In genomic region chr4:62582365-62583264, GRCm38 (mm10) we compare ENCODE assay signal across 8 mouse cellular contexts. TPM values are rescaled to one million over a fixed set of nuclear protein-coding genes. Genes with fewer than 3 reads are reported as not detected.
DNase-seq lines count a peak whose midpoint lies in the region; ATAC-seq and TF ChIP-seq lines count a peak whose summit lies in the region.

No protein-coding gene starts in this region.

- H3K27ac ChIP-seq in heart, embryonic 14.5 days (replicated peaks in 1 of 2; ENCODE audit: control insufficient read depth in 1 of 2, insufficient read depth in 1 of 2, low read depth in 2 of 2, low read length in 2 of 2): no peak overlapping the region
- H3K27ac ChIP-seq in layer of hippocampus, adult 2 months: peak overlapping the region; percentile 57; the same call in 1 of the 2 replicates
- no peak overlapping the region for H3K27ac ChIP-seq in liver, embryonic 16.5 days (ENCODE audit: low read length)

- WGBS in heart, embryonic 14.5 days: 26% methylated on average over 18 of the region's 18 CpGs
- 22% methylated on average over 18 of the region's 18 CpGs for WGBS in liver, embryonic 16.5 days (ENCODE audit: insufficient replicate concordance)

- TF ChIP-seq CTCF in layer of hippocampus, adult 2 months (conservative IDR thresholded peaks at IDR 0.05): no peak

- no peaks in the 10 kb centered on the region for H3K36me3 ChIP-seq in heart, embryonic 14.5 days (ENCODE audit: control insufficient read depth, insufficient read depth, low read length)
- no peaks in the 10 kb centered on the region for H3K36me3 ChIP-seq in liver, embryonic 16.5 days (ENCODE audit: control insufficient read depth, insufficient read depth)

- H3K4me3 ChIP-seq in heart, embryonic 14.5 days (ENCODE audit: control insufficient read depth in 1 of 2, insufficient read depth in 1 of 2, low read depth in 1 of 2, low read length in 2 of 2): peak overlapping the region; percentile 42 to 48
- H3K4me3 ChIP-seq in layer of hippocampus, adult 2 months: peak overlapping the region; percentile 46
- peak overlapping the region; percentile 53 for H3K4me3 ChIP-seq in liver, embryonic 16.5 days (ENCODE audit: low read depth, low read length)

- H3K9me3 ChIP-seq in heart, embryonic 14.5 days (ENCODE audit: control insufficient read depth, low read length): no peaks in the 10 kb centered on the region
- H3K9me3 ChIP-seq in liver, embryonic 16.5 days (replicated peaks; ENCODE audit: control insufficient read depth, low read length): no peaks in the 10 kb centered on the region

- H3K4me2 ChIP-seq in heart, embryonic 14.5 days (ENCODE audit: low read length): peak overlapping the region; percentile 92
- H3K4me2 ChIP-seq in liver, embryonic 16.5 days (ENCODE audit: low read depth, low read length): peak overlapping the region; percentile 59

- H3K9ac ChIP-seq in heart, embryonic 14.5 days (ENCODE audit: low read length): peak overlapping the region; percentile 70; the same call in 1 of the 2 replicates
- no peak overlapping the region for H3K9ac ChIP-seq in liver, embryonic 16.5 days (ENCODE audit: low read depth, low read length)

- H3K27me3 ChIP-seq in heart, embryonic 14.5 days (ENCODE audit: control insufficient read depth, insufficient read depth, low read length): peaks cover 82% of the 10 kb centered on the region
- H3K27me3 ChIP-seq in liver, embryonic 16.5 days (ENCODE audit: control insufficient read depth, insufficient read depth, low read depth, low read length): peaks cover 16% of the 10 kb centered on the region

- H3K4me1 ChIP-seq in heart, embryonic 14.5 days (ENCODE audit: control insufficient read depth in 2 of 2, insufficient read depth in 2 of 2, low read length in 2 of 2): peaks cover 9 to 18% of the 10 kb centered on the region in 2 experiments
- no peaks in the 10 kb centered on the region for H3K4me1 ChIP-seq in liver, embryonic 16.5 days (ENCODE audit: control insufficient read depth, low read depth, low read length)

- ATAC-seq in heart, embryonic 14.5 days (ENCODE audit: insufficient number of reproducible peaks, insufficient read depth, low FRiP score, low read depth): peak; percentile 35; the same call in 1 of the 2 replicates
- ATAC-seq in liver, embryonic 16.5 days (ENCODE audit: low read depth): no peak
- ATAC-seq in erythroid progenitor cell, adult 5-6 weeks (replicated peaks; ENCODE audit: low FRiP score, poor library complexity, severe bottlenecking): no peak

- DNase-seq in ovary, postnatal 36 days (ENCODE audit: low spot score): peak; percentile 22
- no peak for DNase-seq in ovary, postnatal 10 days (ENCODE audit: low spot score)
- peak; percentile 96 for DNase-seq in cerebellum, adult 9-11 months
- DNase-seq in layer of hippocampus, adult 2 months (ENCODE audit: low spot score in 2 of 2): peak; percentile 74 to 77
- peak; percentile 43 for DNase-seq in right cerebral cortex, adult 18-20 months

RNA-seq across cellular contexts. Expression of gene Rgs3, which starts 23.0 kb away (rescaled TPM):
- polyA plus RNA-seq in heart, embryonic 14.5 days (2014; fragmentation: Nextera tagmentation; extraction: Ambion mirVana): 58.9 and 70.4 TPM in 2 replicates
- total RNA-seq in layer of hippocampus, adult 2 months (2021): 10 to 100 TPM; 18.9 to 21.6 TPM
- 5.5 and 7.0 TPM in 2 replicates for polyA plus RNA-seq in liver, embryonic 16.5 days (2015; fragmentation: Nextera tagmentation; extraction: Ambion mirVana)
- total RNA-seq in erythroid progenitor cell, adult 5-6 weeks (2015; ENCODE audit: low replicate concordance): 6.5 TPM in 1 of 2 replicates, not detected in the other
- total RNA-seq in erythroid progenitor cell, adult 5-6 weeks (2017; ENCODE audit: low replicate concordance): 0.30 and 4.1 TPM in 2 replicates

RNA-seq across cellular contexts. Expression of gene 4933430I17Rik, which starts 57.4 kb away (rescaled TPM):
- polyA plus RNA-seq in heart, embryonic 14.5 days (2014; fragmentation: Nextera tagmentation; extraction: Ambion mirVana): 0.11 and 0.41 TPM in 2 replicates
- total RNA-seq in layer of hippocampus, adult 2 months (2021): under 1 TPM in 1 of 2 experiments, not detected in 1; 0.44 TPM
- polyA plus RNA-seq in liver, embryonic 16.5 days (2015; fragmentation: Nextera tagmentation; extraction: Ambion mirVana): 0.06 TPM in 2 replicates
- total RNA-seq in erythroid progenitor cell, adult 5-6 weeks (2015; ENCODE audit: low replicate concordance): not detected in 2 replicates
- total RNA-seq in erythroid progenitor cell, adult 5-6 weeks (2017; ENCODE audit: low replicate concordance): 0.90 TPM in 1 of 2 replicates, not detected in the other

RNA-seq across cellular contexts. Expression of gene Pole3, which starts 57.7 kb away (rescaled TPM):
- 47.3 and 50.7 TPM in 2 replicates for polyA plus RNA-seq in heart, embryonic 14.5 days (2014; fragmentation: Nextera tagmentation; extraction: Ambion mirVana)
- total RNA-seq in layer of hippocampus, adult 2 months (2021): 10 to 100 TPM; 28.0 to 28.5 TPM
- 44.8 and 48.9 TPM in 2 replicates for polyA plus RNA-seq in liver, embryonic 16.5 days (2015; fragmentation: Nextera tagmentation; extraction: Ambion mirVana)
- 45.4 and 74.2 TPM in 2 replicates for total RNA-seq in erythroid progenitor cell, adult 5-6 weeks (2015; ENCODE audit: low replicate concordance)
- total RNA-seq in erythroid progenitor cell, adult 5-6 weeks (2017; ENCODE audit: low replicate concordance): 51.3 and 53.0 TPM in 2 replicates
